Mouse (Mus musculus): ENCODE results near the gene Cyp2a4. TPM values are rescaled to one million over a fixed set of nuclear protein-coding genes. Genes with fewer than 3 reads are reported as not detected.
"Not testable (repeated sequence)": the region's sequence is repeated elsewhere in the genome, so short reads cannot be mapped to it uniquely, and the experiment has no call there.

The Cyp2a4 gene
- not detected in 2 replicates for polyA plus RNA-seq (2012; rRNA removed)

GRCm38 (mm10) chr7:26306926-26307325 lies at the start of gene Cyp2a4:
TSS of gene Cyp2a4 (plus strand) at chr7:26307169.
- H3K4me1 ChIP-seq (ENCODE audit: control insufficient read depth, insufficient read depth, insufficient read length); DNase-seq (ENCODE audit: low read depth in 1 of 2, low spot score in 2 of 2); H3K4me3 ChIP-seq (ENCODE audit: extremely low read depth, insufficient read depth, insufficient read length); H3K36me3 ChIP-seq (ENCODE audit: control insufficient read depth, insufficient read depth, low read length); H3K27me3 ChIP-seq (ENCODE audit: control insufficient read depth, insufficient read depth, low read length); H3K27ac ChIP-seq (ENCODE audit: insufficient read depth, low read length): not testable (repeated sequence)
- WGBS = 61% methylated on average over 2 of the region's 2 CpGs

GRCm38 (mm10) chr7:26260034-26260433 lies 46.9 kb upstream of the Cyp2a4 start, which contains the start of gene Vmn1r184:
TSS of gene Vmn1r184 (plus strand) at chr7:26260334.
- H3K4me1 ChIP-seq (ENCODE audit: control insufficient read depth, insufficient read depth, insufficient read length); DNase-seq (ENCODE audit: low read depth in 1 of 2, low spot score in 2 of 2); H3K27ac ChIP-seq (ENCODE audit: insufficient read depth, low read length); H3K4me3 ChIP-seq (ENCODE audit: extremely low read depth, insufficient read depth, insufficient read length); H3K27me3 ChIP-seq (ENCODE audit: control insufficient read depth, insufficient read depth, low read length); H3K36me3 ChIP-seq (ENCODE audit: control insufficient read depth, insufficient read depth, low read length): not testable (repeated sequence)
- 77% methylated on average over 1 of the region's 1 CpGs for WGBS

- not testable (repeated sequence) for H3K4me3 ChIP-seq (ENCODE audit: extremely low read depth, insufficient read depth, insufficient read length); H3K36me3 ChIP-seq (ENCODE audit: control insufficient read depth, insufficient read depth, low read length); DNase-seq (ENCODE audit: low read depth in 1 of 2, low spot score in 2 of 2); H3K27ac ChIP-seq (ENCODE audit: insufficient read depth, low read length); H3K4me1 ChIP-seq (ENCODE audit: control insufficient read depth, insufficient read depth, insufficient read length); H3K27me3 ChIP-seq (ENCODE audit: control insufficient read depth, insufficient read depth, low read length)
- 88% methylated on average over 8 of the region's 8 CpGs for WGBS
These were observed 3.4 kb upstream of the Cyp2a4 start for GRCm38 (mm10) chr7:26303429-26304166.

GRCm38 (mm10) chr7:26311786-26312185 lies 4.8 kb downstream of the Cyp2a4 start:
- H3K4me1 ChIP-seq (ENCODE audit: control insufficient read depth, insufficient read depth, insufficient read length); H3K27me3 ChIP-seq (ENCODE audit: control insufficient read depth, insufficient read depth, low read length); DNase-seq (ENCODE audit: low read depth in 1 of 2, low spot score in 2 of 2); H3K27ac ChIP-seq (ENCODE audit: insufficient read depth, low read length); H3K36me3 ChIP-seq (ENCODE audit: control insufficient read depth, insufficient read depth, low read length); H3K4me3 ChIP-seq (ENCODE audit: extremely low read depth, insufficient read depth, insufficient read length): not testable (repeated sequence)
- WGBS = 89% methylated on average over 4 of the region's 4 CpGs

GRCm38 (mm10) chr7:26315194-26315593 lies 8.2 kb downstream of the Cyp2a4 start:
- 93% methylated on average over 2 of the region's 2 CpGs for WGBS
- not testable (repeated sequence) for H3K4me3 ChIP-seq (ENCODE audit: extremely low read depth, insufficient read depth, insufficient read length); H3K27ac ChIP-seq (ENCODE audit: insufficient read depth, low read length); H3K36me3 ChIP-seq (ENCODE audit: control insufficient read depth, insufficient read depth, low read length); DNase-seq (ENCODE audit: low read depth in 1 of 2, low spot score in 2 of 2); H3K4me1 ChIP-seq (ENCODE audit: control insufficient read depth, insufficient read depth, insufficient read length); H3K27me3 ChIP-seq (ENCODE audit: control insufficient read depth, insufficient read depth, low read length)

GRCm38 (mm10) chr7:26315809-26316208 lies 8.8 kb downstream of the Cyp2a4 start:
- not testable (repeated sequence) for H3K27me3 ChIP-seq (ENCODE audit: control insufficient read depth, insufficient read depth, low read length); H3K4me3 ChIP-seq (ENCODE audit: extremely low read depth, insufficient read depth, insufficient read length); H3K4me1 ChIP-seq (ENCODE audit: control insufficient read depth, insufficient read depth, insufficient read length); DNase-seq (ENCODE audit: low read depth in 1 of 2, low spot score in 2 of 2); H3K27ac ChIP-seq (ENCODE audit: insufficient read depth, low read length); H3K36me3 ChIP-seq (ENCODE audit: control insufficient read depth, insufficient read depth, low read length)
- 74% methylated on average over 4 of the region's 4 CpGs for WGBS

GRCm38 (mm10) chr7:26320361-26320760 lies 13.4 kb downstream of the Cyp2a4 start:
- not testable (repeated sequence) for H3K4me1 ChIP-seq (ENCODE audit: control insufficient read depth, insufficient read depth, insufficient read length); H3K27me3 ChIP-seq (ENCODE audit: control insufficient read depth, insufficient read depth, low read length); H3K4me3 ChIP-seq (ENCODE audit: extremely low read depth, insufficient read depth, insufficient read length); DNase-seq (ENCODE audit: low read depth in 1 of 2, low spot score in 2 of 2); H3K36me3 ChIP-seq (ENCODE audit: control insufficient read depth, insufficient read depth, low read length); H3K27ac ChIP-seq (ENCODE audit: insufficient read depth, low read length)
- WGBS = 74% methylated on average over 3 of the region's 3 CpGs

- not testable (repeated sequence) for DNase-seq (ENCODE audit: low read depth in 1 of 2, low spot score in 2 of 2); H3K4me1 ChIP-seq (ENCODE audit: control insufficient read depth, insufficient read depth, insufficient read length)
These were observed 43.2 kb downstream of the Cyp2a4 start for GRCm38 (mm10) chr7:26350177-26350576.

GRCm38 (mm10) chr7:26352258-26352657 lies 45.3 kb downstream of the Cyp2a4 start:
- H3K27me3 ChIP-seq (ENCODE audit: control insufficient read depth, insufficient read depth, low read length); H3K36me3 ChIP-seq (ENCODE audit: control insufficient read depth, insufficient read depth, low read length); H3K27ac ChIP-seq (ENCODE audit: insufficient read depth, low read length); H3K4me1 ChIP-seq (ENCODE audit: control insufficient read depth, insufficient read depth, insufficient read length); H3K4me3 ChIP-seq (ENCODE audit: extremely low read depth, insufficient read depth, insufficient read length); DNase-seq (ENCODE audit: low read depth in 1 of 2, low spot score in 2 of 2): not testable (repeated sequence)
- WGBS = 81% methylated on average over 3 of the region's 3 CpGs

More at GRCm38 (mm10) chr7:26350177-26350576, 43.2 kb downstream of the Cyp2a4 start:
- not testable (repeated sequence) for H3K27ac ChIP-seq (ENCODE audit: insufficient read depth, low read length); H3K27me3 ChIP-seq (ENCODE audit: control insufficient read depth, insufficient read depth, low read length); H3K4me3 ChIP-seq (ENCODE audit: extremely low read depth, insufficient read depth, insufficient read length); H3K36me3 ChIP-seq (ENCODE audit: control insufficient read depth, insufficient read depth, low read length)

- H3K27ac ChIP-seq (ENCODE audit: insufficient read depth, low read length); H3K4me3 ChIP-seq (ENCODE audit: extremely low read depth, insufficient read depth, insufficient read length); H3K27me3 ChIP-seq (ENCODE audit: control insufficient read depth, insufficient read depth, low read length); DNase-seq (ENCODE audit: low read depth in 1 of 2, low spot score in 2 of 2); H3K4me1 ChIP-seq (ENCODE audit: control insufficient read depth, insufficient read depth, insufficient read length); H3K36me3 ChIP-seq (ENCODE audit: control insufficient read depth, insufficient read depth, low read length): not testable (repeated sequence)
- WGBS = 89% methylated on average over 6 of the region's 6 CpGs
These were observed 49.8 kb downstream of the Cyp2a4 start for GRCm38 (mm10) chr7:26356719-26357118.

Measured in spleen, adult 2 months (tissue).